Mouse (Mus musculus) neural tube, embryonic 12.5 days (tissue): ENCODE results near the gene Dnah17. TPM values are rescaled to one million over a fixed set of nuclear protein-coding genes. Genes with fewer than 3 reads are reported as not detected.

Source experiments
- ATAC-seq: fragments of 200-750 bp; cut with Nextera tagmentation; 2 replicates; pipeline ENCODE4 v1.8.0; 2017; ENCODE audit warnings: low read depth, mild to moderate bottlenecking, moderate TSS enrichment, moderate library complexity; ENCODE audit not compliant: low FRiP score
- H3K27ac ChIP-seq: fragments of 300-500 bp; sonication (generic); 2 replicates; pipeline ENCODE4 v1.5.1; 2016
- H3K27me3 ChIP-seq: fragments of 300-500 bp; sonication (generic); replicated peaks from 2 replicates; pipeline ENCODE4 v1.6.1; 2016; ENCODE audit warnings: mild to moderate bottlenecking
- H3K36me3 ChIP-seq: fragments of 300-500 bp; sonication (generic); 2 replicates; pipeline ENCODE4 v1.6.1; 2016; ENCODE audit warnings: mild to moderate bottlenecking
- H3K4me1 ChIP-seq: fragments of 300-500 bp; sonication (generic); 2 replicates; pipeline ENCODE4 v1.6.1; 2016
- H3K4me2 ChIP-seq: fragments of 300-500 bp; sonication (generic); replicated peaks from 2 replicates; pipeline ENCODE4 v1.6.1; 2016; ENCODE audit warnings: mild to moderate bottlenecking
- H3K4me3 ChIP-seq: fragments of 300-500 bp; sonication (generic); 2 replicates; pipeline ENCODE4 v1.5.1; 2016
- H3K9ac ChIP-seq: fragments of 300-500 bp; sonication (generic); 2 replicates; pipeline ENCODE4 v1.6.1; 2016; ENCODE audit warnings: mild to moderate bottlenecking
- H3K9me3 ChIP-seq: fragments of 300-500 bp; sonication (generic); 2 replicates; pipeline ENCODE4 v1.6.1; 2016; ENCODE audit warnings: mild to moderate bottlenecking
- WGBS: fragments of 180-500 bp; shearing (Covaris S2); methylation state at CpG from one replicate; pipeline ENCODE4 v1.1.7; 2016; 5-methylcytosine and 5-hydroxymethylcytosine counted together
- polyA plus RNA-seq: library from polyadenylated mRNA; unstranded; fragments of >200 nt; fragmentation: Nextera tagmentation; extraction: Ambion mirVana; gene quantifications from 2 replicates; pipeline ENCODE4 v1.2.1, GENCODE M21; 2016

The Dnah17 gene
- polyA plus RNA-seq, 1 experiment from 2014 or later, result 0.27 TPM

- ATAC-seq, result no peak
- Histone ChIP-seq H3K9ac (no peak overlapping the region), H3K4me2 (no peak overlapping the region), H3K4me1 (no peaks in the 10 kb centered on the region), H3K36me3 (peaks cover 5% of the 10 kb centered on the region; the same call in 1 of the 2 replicates), H3K9me3 (no peaks in the 10 kb centered on the region), H3K27ac (no peak overlapping the region), H3K27me3 (no peaks in the 10 kb centered on the region), H3K4me3 (no peak overlapping the region)
- WGBS, result 81% methylated on average over 4 of the region's 4 CpGs
Measured at GRCm38 (mm10) chr11:118158753-118159152, 28.3 kb upstream of the Dnah17 start.

- 66% methylated on average over 8 of the region's 8 CpGs for WGBS
- Histone ChIP-seq H3K27me3 (no peaks in the 10 kb centered on the region), H3K4me3 (no peak overlapping the region), H3K36me3 (no peaks in the 10 kb centered on the region), H3K27ac (no peak overlapping the region), H3K4me1 (no peaks in the 10 kb centered on the region), H3K4me2 (no peak overlapping the region), H3K9ac (no peak overlapping the region), H3K9me3 (no peaks in the 10 kb centered on the region)
- no peak for ATAC-seq
Measured at GRCm38 (mm10) chr11:118156480-118157060, 26.1 kb upstream of the Dnah17 start.

GRCm38 (mm10) chr11:118152964-118153363 is 22.5 kb upstream of the Dnah17 start:
- Histone ChIP-seq H3K9ac (no peak overlapping the region), H3K27me3 (no peaks in the 10 kb centered on the region), H3K4me2 (no peak overlapping the region), H3K9me3 (no peaks in the 10 kb centered on the region), H3K36me3 (no peaks in the 10 kb centered on the region), H3K27ac (no peak overlapping the region), H3K4me3 (no peak overlapping the region), H3K4me1 (no peaks in the 10 kb centered on the region)
- 92% methylated on average over 4 of the region's 4 CpGs for WGBS
- ATAC-seq, result no peak

GRCm38 (mm10) chr11:118151423-118152180 is 21.2 kb upstream of the Dnah17 start:
- Histone ChIP-seq H3K4me3 (no peak overlapping the region), H3K4me1 (no peaks in the 10 kb centered on the region), H3K27ac (no peak overlapping the region), H3K9me3 (no peaks in the 10 kb centered on the region), H3K4me2 (no peak overlapping the region), H3K9ac (no peak overlapping the region), H3K36me3 (no peaks in the 10 kb centered on the region), H3K27me3 (no peaks in the 10 kb centered on the region)
- ATAC-seq, result no peak
- WGBS, result 88% methylated on average over 5 of the region's 5 CpGs

GRCm38 (mm10) chr11:118150115-118150701 is 19.8 kb upstream of the Dnah17 start:
- no peaks in the 10 kb centered on the region for H3K9me3 ChIP-seq
- no peak for ATAC-seq
- no peak overlapping the region for H3K4me2 ChIP-seq
- no peaks in the 10 kb centered on the region for H3K36me3 ChIP-seq
- H3K9ac ChIP-seq, result no peak overlapping the region
- no peaks in the 10 kb centered on the region for H3K4me1 ChIP-seq
- H3K4me3 ChIP-seq, result no peak overlapping the region
- no peak overlapping the region for H3K27ac ChIP-seq
- WGBS, result 82% methylated on average over 9 of the region's 9 CpGs
- no peaks in the 10 kb centered on the region for H3K27me3 ChIP-seq

- WGBS, result 72% methylated on average over 9 of the region's 9 CpGs
- H3K9me3 ChIP-seq, result no peaks in the 10 kb centered on the region
- no peaks in the 10 kb centered on the region; the same call in 1 of the 2 replicates for H3K4me1 ChIP-seq
- no peak overlapping the region for H3K4me2 ChIP-seq
- no peak overlapping the region for H3K4me3 ChIP-seq
- H3K9ac ChIP-seq, result no peak overlapping the region
- no peak for ATAC-seq
- no peaks in the 10 kb centered on the region for H3K27me3 ChIP-seq
- H3K27ac ChIP-seq, result no peak overlapping the region
- H3K36me3 ChIP-seq, result no peaks in the 10 kb centered on the region
Measured at GRCm38 (mm10) chr11:118147877-118148637, 17.6 kb upstream of the Dnah17 start.

GRCm38 (mm10) chr11:118146446-118146845 is 16.0 kb upstream of the Dnah17 start:
- H3K4me3 ChIP-seq, result no peak overlapping the region
- peaks cover 12% of the 10 kb centered on the region for H3K4me1 ChIP-seq
- no peaks in the 10 kb centered on the region for H3K9me3 ChIP-seq
- no peaks in the 10 kb centered on the region for H3K27me3 ChIP-seq
- no peaks in the 10 kb centered on the region for H3K36me3 ChIP-seq
- no peak overlapping the region for H3K27ac ChIP-seq
- no peak overlapping the region for H3K4me2 ChIP-seq
- no peak overlapping the region for H3K9ac ChIP-seq
- no peak for ATAC-seq
- 96% methylated on average over 10 of the region's 10 CpGs for WGBS

- ATAC-seq, result no peak
- Histone ChIP-seq H3K27ac (no peak overlapping the region), H3K4me1 (peaks cover 14% of the 10 kb centered on the region), H3K36me3 (no peaks in the 10 kb centered on the region), H3K9me3 (no peaks in the 10 kb centered on the region), H3K4me3 (no peak overlapping the region), H3K9ac (no peak overlapping the region), H3K4me2 (no peak overlapping the region), H3K27me3 (no peaks in the 10 kb centered on the region)
- WGBS, result 81% methylated on average over 16 of the region's 16 CpGs
Measured at GRCm38 (mm10) chr11:118145771-118146351, 15.4 kb upstream of the Dnah17 start.

- H3K4me2 ChIP-seq, result no peak overlapping the region
- H3K27me3 ChIP-seq, result peaks cover 4% of the 10 kb centered on the region; the same call in 1 of the 2 replicates
- no peak overlapping the region for H3K27ac ChIP-seq
- peaks cover 14% of the 10 kb centered on the region for H3K4me1 ChIP-seq
- no peak overlapping the region for H3K4me3 ChIP-seq
- no peaks in the 10 kb centered on the region for H3K9me3 ChIP-seq
- ATAC-seq, result no peak
- no peak overlapping the region for H3K9ac ChIP-seq
- no peaks in the 10 kb centered on the region for H3K36me3 ChIP-seq
- 93% methylated on average over 4 of the region's 4 CpGs for WGBS
Measured at GRCm38 (mm10) chr11:118145092-118145491, 14.7 kb upstream of the Dnah17 start.

- no peak overlapping the region for H3K4me3 ChIP-seq
- 0 out of 2 replicates have a peak, but pooled peaks cover 2% of the 10 kb centered on the region for H3K9me3 ChIP-seq
- H3K27ac ChIP-seq, result no peak overlapping the region
- no peaks in the 10 kb centered on the region for H3K36me3 ChIP-seq
- no peak overlapping the region for H3K9ac ChIP-seq
- 94% methylated on average over 4 of the region's 4 CpGs for WGBS
- ATAC-seq, result no peak
- H3K4me1 ChIP-seq, result peaks cover 14% of the 10 kb centered on the region
- H3K4me2 ChIP-seq, result no peak overlapping the region
- H3K27me3 ChIP-seq, result peaks cover 4% of the 10 kb centered on the region; the same call in 1 of the 2 replicates
Measured at GRCm38 (mm10) chr11:118143731-118144130, 13.3 kb upstream of the Dnah17 start.

GRCm38 (mm10) chr11:118142547-118143165 is 12.2 kb upstream of the Dnah17 start:
- H3K4me2 ChIP-seq, result peak overlapping the region; percentile 9; the same call in 1 of the 2 replicates
- no peak overlapping the region for H3K9ac ChIP-seq
- H3K9me3 ChIP-seq, result 0 out of 2 replicates have a peak, but pooled peaks cover 5% of the 10 kb centered on the region
- WGBS, result 13% methylated on average over 7 of the region's 7 CpGs
- H3K4me3 ChIP-seq, result no peak overlapping the region
- H3K4me1 ChIP-seq, result peaks cover 14% of the 10 kb centered on the region
- H3K27me3 ChIP-seq, result peaks cover 4% of the 10 kb centered on the region; the same call in 1 of the 2 replicates
- no peaks in the 10 kb centered on the region for H3K36me3 ChIP-seq
- ATAC-seq, result peak; percentile 61; the same call in 1 of the 2 replicates
- no peak overlapping the region for H3K27ac ChIP-seq
